Mouse (Mus musculus): ENCODE data around the gene Rhov. TPM values are rescaled to one million over a fixed set of nuclear protein-coding genes. Genes with fewer than 3 reads are reported as not detected.

Rhov gene
- polyA plus RNA-seq, 1 experiment from 2014 or later = 6.2 TPM

GRCm38 (mm10) chr2:119250377-119250776, 20.7 kb downstream of the Rhov start:
- H3K4me3 ChIP-seq = no peak overlapping the region
- H3K36me3 ChIP-seq (ENCODE audit: poor library complexity, severe bottlenecking) = no peaks in the 10 kb centered on the region
- H3K27me3 ChIP-seq = peaks cover 22% of the 10 kb centered on the region
- H3K4me2 ChIP-seq = peak overlapping the region; percentile 37; the same call in 1 of the 2 replicates
- no peaks in the 10 kb centered on the region for H3K9me3 ChIP-seq (replicated peaks)
- WGBS = 59% methylated on average over 5 of the region's 5 CpGs
- H3K27ac ChIP-seq = no peak overlapping the region
- ATAC-seq = no peak
- H3K4me1 ChIP-seq = peaks cover 3% of the 10 kb centered on the region; the same call in 1 of the 2 replicates
- no peak overlapping the region for H3K9ac ChIP-seq

- Histone ChIP-seq H3K27ac (no peak overlapping the region), H3K36me3 (ENCODE audit: poor library complexity, severe bottlenecking) (no peaks in the 10 kb centered on the region), H3K9ac (no peak overlapping the region), H3K4me2 (no peak overlapping the region), H3K4me1 (peaks cover 3% of the 10 kb centered on the region; the same call in 1 of the 2 replicates), H3K9me3 (replicated peaks) (no peaks in the 10 kb centered on the region), H3K27me3 (peaks cover 15% of the 10 kb centered on the region; the same call in 1 of the 2 replicates), H3K4me3 (no peak overlapping the region)
- no peak for ATAC-seq
- 71% methylated on average over 4 of the region's 4 CpGs for WGBS
Observed at GRCm38 (mm10) chr2:119249592-119250061, 21.4 kb downstream of the Rhov start.

GRCm38 (mm10) chr2:119247904-119248303, 23.2 kb downstream of the Rhov start:
- Histone ChIP-seq H3K27me3 (0 out of 2 replicates have a peak, but pooled peaks cover 8% of the 10 kb centered on the region), H3K9me3 (replicated peaks) (no peaks in the 10 kb centered on the region), H3K36me3 (ENCODE audit: poor library complexity, severe bottlenecking) (no peaks in the 10 kb centered on the region), H3K9ac (no peak overlapping the region), H3K4me1 (peaks cover 3% of the 10 kb centered on the region; the same call in 1 of the 2 replicates), H3K27ac (no peak overlapping the region), H3K4me2 (no peak overlapping the region), H3K4me3 (no peak overlapping the region)
- 84% methylated on average over 9 of the region's 9 CpGs for WGBS
- ATAC-seq = no peak

GRCm38 (mm10) chr2:119245246-119245645, 25.8 kb downstream of the Rhov start:
- no peak overlapping the region for H3K27ac ChIP-seq

GRCm38 (mm10) chr2:119242548-119242947, 28.5 kb downstream of the Rhov start:
- no peak overlapping the region for H3K4me3 ChIP-seq
- WGBS = 80% methylated on average over 9 of the region's 9 CpGs
- H3K9me3 ChIP-seq (replicated peaks) = no peaks in the 10 kb centered on the region
- no peak for ATAC-seq
- no peak overlapping the region for H3K27ac ChIP-seq
- H3K27me3 ChIP-seq = peaks cover 30% of the 10 kb centered on the region
- H3K4me2 ChIP-seq = no peak overlapping the region
- peaks cover 6% of the 10 kb centered on the region for H3K4me1 ChIP-seq
- H3K36me3 ChIP-seq (ENCODE audit: poor library complexity, severe bottlenecking) = no peaks in the 10 kb centered on the region
- H3K9ac ChIP-seq = no peak overlapping the region

More at GRCm38 (mm10) chr2:119245246-119245645, 25.8 kb downstream of the Rhov start:
- no peaks in the 10 kb centered on the region for H3K4me1 ChIP-seq
- no peak overlapping the region for H3K4me2 ChIP-seq
- no peaks in the 10 kb centered on the region for H3K36me3 ChIP-seq (ENCODE audit: poor library complexity, severe bottlenecking)
- no peak overlapping the region for H3K9ac ChIP-seq
- H3K27me3 ChIP-seq = peaks cover 10% of the 10 kb centered on the region; the same call in 1 of the 2 replicates
- 83% methylated on average over 7 of the region's 7 CpGs for WGBS
- H3K9me3 ChIP-seq (replicated peaks) = no peaks in the 10 kb centered on the region
- no peak for ATAC-seq
- H3K4me3 ChIP-seq = no peak overlapping the region

GRCm38 (mm10) chr2:119240819-119241186, 30.3 kb downstream of the Rhov start:
- Histone ChIP-seq H3K36me3 (ENCODE audit: poor library complexity, severe bottlenecking) (no peaks in the 10 kb centered on the region), H3K27ac (no peak overlapping the region), H3K4me2 (no peak overlapping the region), H3K27me3 (peaks cover 47% of the 10 kb centered on the region), H3K9me3 (replicated peaks) (no peaks in the 10 kb centered on the region), H3K4me1 (peaks cover 14% of the 10 kb centered on the region), H3K9ac (no peak overlapping the region), H3K4me3 (no peak overlapping the region)
- ATAC-seq = no peak
- WGBS = 97% methylated on average over 4 of the region's 4 CpGs

GRCm38 (mm10) chr2:119240075-119240818, 30.8 kb downstream of the Rhov start:
- H3K4me3 ChIP-seq = no peak overlapping the region
- 70% methylated on average over 4 of the region's 4 CpGs for WGBS
- H3K9me3 ChIP-seq (replicated peaks) = no peaks in the 10 kb centered on the region
- peaks cover 53% of the 10 kb centered on the region for H3K27me3 ChIP-seq
- no peaks in the 10 kb centered on the region for H3K36me3 ChIP-seq (ENCODE audit: poor library complexity, severe bottlenecking)
- no peak overlapping the region for H3K4me2 ChIP-seq
- no peak overlapping the region for H3K9ac ChIP-seq
- peaks cover 14% of the 10 kb centered on the region for H3K4me1 ChIP-seq
- H3K27ac ChIP-seq = no peak overlapping the region
- ATAC-seq = no peak

GRCm38 (mm10) chr2:119238671-119239070, 32.4 kb downstream of the Rhov start:
- Histone ChIP-seq H3K4me3 (no peak overlapping the region), H3K9ac (no peak overlapping the region), H3K9me3 (replicated peaks) (no peaks in the 10 kb centered on the region), H3K27me3 (peaks cover 60% of the 10 kb centered on the region), H3K4me2 (no peak overlapping the region), H3K4me1 (peaks cover 14% of the 10 kb centered on the region), H3K27ac (no peak overlapping the region), H3K36me3 (ENCODE audit: poor library complexity, severe bottlenecking) (no peaks in the 10 kb centered on the region)
- ATAC-seq = no peak
- 72% methylated on average over 2 of the region's 2 CpGs for WGBS

- Histone ChIP-seq H3K4me1 (peaks cover 14% of the 10 kb centered on the region), H3K27ac (no peak overlapping the region), H3K4me3 (peak overlapping the region; percentile 36), H3K4me2 (peak overlapping the region; percentile 58), H3K9me3 (replicated peaks) (no peaks in the 10 kb centered on the region), H3K27me3 (peaks cover 60% of the 10 kb centered on the region), H3K36me3 (ENCODE audit: poor library complexity, severe bottlenecking) (no peaks in the 10 kb centered on the region), H3K9ac (peak overlapping the region; percentile 41; the same call in 1 of the 2 replicates)
- 1% methylated on average over 31 of the region's 31 CpGs for WGBS
- ATAC-seq = no peak
Observed at GRCm38 (mm10) chr2:119237871-119238220, 33.2 kb downstream of the Rhov start.

- H3K4me2 ChIP-seq = peak within 1 kb of the TSS; percentile 58
- H3K4me3 ChIP-seq = peak within 1 kb of the TSS; percentile 36
- H3K27me3 ChIP-seq = peaks cover 58% of the 10 kb centered on the region
- ATAC-seq = no peak
- 1% methylated on average over 69 of the region's 73 CpGs for WGBS
- H3K9me3 ChIP-seq (replicated peaks) = no peaks in the 10 kb centered on the region
- H3K27ac ChIP-seq = no peak within 1 kb of the TSS
- H3K4me1 ChIP-seq = peaks cover 14% of the 10 kb centered on the region
- no peaks in the 10 kb centered on the region for H3K36me3 ChIP-seq (ENCODE audit: poor library complexity, severe bottlenecking)
- peak within 1 kb of the TSS; percentile 41; the same call in 1 of the 2 replicates for H3K9ac ChIP-seq
Observed at GRCm38 (mm10) chr2:119237210-119237870, 33.7 kb downstream of the Rhov start, which contains the start of gene Spint1. Gene Spint1, plus strand, starts transcription at chr2:119237362.

GRCm38 (mm10) chr2:119236682-119237209, 34.3 kb downstream of the Rhov start:
- H3K4me1 ChIP-seq = peaks cover 14% of the 10 kb centered on the region
- H3K4me2 ChIP-seq = peak overlapping the region; percentile 58
- ATAC-seq = no peak
- H3K9ac ChIP-seq = peak overlapping the region; percentile 31; the same call in 1 of the 2 replicates
- no peaks in the 10 kb centered on the region for H3K9me3 ChIP-seq (replicated peaks)
- peak overlapping the region; percentile 36 for H3K4me3 ChIP-seq
- H3K36me3 ChIP-seq (ENCODE audit: poor library complexity, severe bottlenecking) = no peaks in the 10 kb centered on the region
- WGBS = 6% methylated on average over 25 of the region's 25 CpGs
- peaks cover 58% of the 10 kb centered on the region for H3K27me3 ChIP-seq
- no peak overlapping the region for H3K27ac ChIP-seq
